Mouse (Mus musculus): Measurements from ENCODE around the gene Coa4.

GRCm38 (mm10) chr7:100508670-100509069, 28.2 kb upstream of the Coa4 start:
- TF ChIP-seq CTCF (IDR thresholded peaks at IDR 0.05; ENCODE audit: low read depth, low read length) (no peak), POLR2A (IDR thresholded peaks at IDR 0.05; ENCODE audit: borderline replicate concordance, low read depth, low read length) (no peak)
